Mouse (Mus musculus) G1E (cell line): Measurements from ENCODE around the gene Ears2.

Source experiments
- CTCF ChIP-seq: IDR thresholded peaks from 2 replicates; pipeline ENCODE4 v1.5.1; 2012; ENCODE audit warnings: low read depth, low read length, inconsistent platforms, mixed read lengths
- GATA1 ChIP-seq: IDR thresholded peaks from 2 replicates; pipeline ENCODE4 v1.6.1; 2012; ENCODE audit warnings: borderline replicate concordance, low read length, inconsistent platforms, mixed read lengths
- GATA2 ChIP-seq: IDR thresholded peaks from 2 replicates; pipeline ENCODE4 v1.6.1; 2012; ENCODE audit warnings: low read depth, low read length, inconsistent platforms, borderline replicate concordance
- POLR2AphosphoS5 ChIP-seq: IDR thresholded peaks from 2 replicates; pipeline ENCODE4 v1.6.1; 2012; ENCODE audit warnings: low read depth, low read length, inconsistent platforms; ENCODE audit not compliant: insufficient replicate concordance

DNA sequence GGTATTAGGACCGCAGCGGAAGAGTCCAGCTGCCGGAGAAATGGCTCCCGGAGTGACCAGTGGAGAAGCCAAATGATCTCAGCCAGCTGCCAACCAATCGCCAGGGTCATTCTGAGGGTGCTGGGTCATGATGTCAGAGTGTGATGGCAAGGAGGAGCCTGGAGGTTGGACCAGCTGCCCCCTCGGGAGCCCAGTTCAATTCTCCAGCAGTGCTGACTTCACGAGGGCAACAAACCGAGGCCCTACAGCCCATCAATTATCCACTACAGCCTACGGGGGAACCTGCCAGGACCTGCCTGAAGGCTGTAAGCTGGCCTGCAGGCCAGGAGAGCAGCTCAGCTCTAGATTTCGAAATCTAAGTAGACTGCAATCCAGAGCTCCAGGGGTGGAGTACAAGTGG lies 51.3 kb downstream of the Ears2 start:
- TF ChIP-seq CTCF (no peak), GATA1 (no peak), GATA2 (no peak), POLR2AphosphoS5 (no peak)
